Mouse (Mus musculus) adrenal gland, postnatal 36 days (tissue): Measurements from ENCODE around the gene Ubald1. TPM values are rescaled to one million over a fixed set of nuclear protein-coding genes. Genes with fewer than 3 reads are reported as not detected.

Experiments
- DNase-seq, 2 experiments: peaks; one replicate each; pipeline ENCODE4 v3.0.0; 2021; ENCODE audit warnings: mixed read lengths in 1 of 2
- total RNA-seq, 2 experiments: library from RNA; stranded (reverse); gene quantifications; 2 replicates each; pipeline ENCODE4 v1.2.3; 2021

Ubald1 gene
- total RNA-seq, 2 experiments from 2014 or later, result 29.2 to 36.1 TPM

DNA sequence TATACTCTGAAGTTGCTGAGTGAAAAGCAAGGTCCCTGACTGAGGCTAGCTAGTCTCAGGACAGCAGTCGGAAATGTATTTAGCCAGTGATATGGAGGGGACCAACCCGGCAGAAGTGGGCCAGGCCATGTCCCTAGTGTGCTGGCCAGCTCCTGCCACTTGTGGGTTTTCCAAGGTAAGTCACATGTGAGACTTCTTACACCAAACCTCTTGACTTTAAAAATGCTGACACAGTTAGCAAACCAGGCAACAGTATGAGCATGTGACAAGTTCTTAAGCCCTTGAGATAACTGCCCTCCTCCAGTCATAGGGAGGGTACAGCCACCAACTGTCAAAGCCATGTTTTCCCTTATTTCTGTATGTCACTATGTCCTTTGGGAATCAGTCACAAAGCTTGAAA lies 8.2 kb downstream of the Ubald1 start:
- no peak for DNase-seq

DNA sequence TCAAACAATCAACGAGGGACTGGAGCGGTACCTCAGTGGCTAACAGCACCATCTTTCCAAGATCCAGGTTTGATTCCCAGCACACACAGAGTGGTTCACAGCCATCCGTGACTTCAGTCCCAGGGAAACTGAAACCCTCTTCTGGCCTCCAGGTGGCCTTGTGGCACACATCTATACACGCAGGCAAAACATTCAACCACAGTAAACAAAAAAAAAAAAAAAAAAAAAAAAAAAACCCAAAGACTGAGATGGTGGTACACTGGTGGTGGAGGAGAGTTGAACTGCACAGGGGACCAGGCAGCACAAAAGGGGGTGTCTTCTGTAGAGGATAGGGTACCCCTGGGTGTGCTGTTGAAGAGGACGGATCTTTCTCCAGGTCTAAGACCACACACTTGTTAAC lies 9.6 kb downstream of the Ubald1 start:
- no peak for DNase-seq

DNA sequence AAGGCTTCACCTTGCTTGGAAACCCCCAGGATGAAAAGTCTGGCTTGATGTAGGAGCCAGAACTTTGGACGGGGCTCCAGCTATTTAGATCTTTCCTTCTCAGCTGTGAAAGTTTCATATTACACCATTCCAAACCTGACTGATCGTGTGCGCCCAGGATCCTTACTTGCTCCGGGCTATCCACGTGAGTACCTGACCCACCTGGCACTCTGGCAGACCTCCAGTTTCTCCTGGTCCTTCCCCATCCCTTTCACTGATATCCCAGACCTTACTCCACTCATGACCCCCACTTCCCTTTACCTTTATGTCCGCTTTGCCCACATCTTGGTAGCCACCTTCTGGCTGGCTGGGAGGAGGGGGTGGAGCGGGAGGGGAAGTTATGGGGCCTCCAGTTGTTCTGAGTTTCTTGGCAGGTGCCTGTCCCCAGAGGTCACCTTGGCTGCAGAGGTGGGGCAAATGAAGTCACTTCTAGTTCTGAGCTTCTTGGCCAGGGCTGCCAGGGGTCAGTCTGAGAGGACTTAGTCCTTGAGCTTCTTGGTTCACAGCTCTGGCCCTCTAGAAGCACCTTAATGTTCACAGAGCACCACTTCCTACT lies 13.9 kb downstream of the Ubald1 start:
- no peak for DNase-seq

DNA sequence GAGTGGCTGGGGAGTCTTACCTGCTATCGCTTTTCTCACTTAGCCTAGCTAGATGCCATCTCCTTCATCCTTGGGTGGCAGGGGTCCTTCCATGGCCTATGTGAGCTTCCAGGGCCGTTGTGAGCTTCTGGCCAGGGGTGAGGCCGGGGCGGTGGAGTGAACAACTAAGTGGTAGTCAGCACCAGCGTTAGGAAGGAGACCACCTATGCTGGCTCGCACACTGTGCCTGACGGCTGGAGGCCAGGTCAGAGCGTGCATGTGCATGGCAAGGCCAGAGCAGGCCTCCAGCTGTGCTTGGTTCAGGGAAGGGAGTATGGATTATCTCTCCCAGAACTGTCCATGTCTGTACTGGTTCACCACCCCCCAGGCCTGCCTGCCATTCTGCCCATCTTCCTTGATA lies 16.4 kb downstream of the Ubald1 start:
- no peak for DNase-seq

DNA sequence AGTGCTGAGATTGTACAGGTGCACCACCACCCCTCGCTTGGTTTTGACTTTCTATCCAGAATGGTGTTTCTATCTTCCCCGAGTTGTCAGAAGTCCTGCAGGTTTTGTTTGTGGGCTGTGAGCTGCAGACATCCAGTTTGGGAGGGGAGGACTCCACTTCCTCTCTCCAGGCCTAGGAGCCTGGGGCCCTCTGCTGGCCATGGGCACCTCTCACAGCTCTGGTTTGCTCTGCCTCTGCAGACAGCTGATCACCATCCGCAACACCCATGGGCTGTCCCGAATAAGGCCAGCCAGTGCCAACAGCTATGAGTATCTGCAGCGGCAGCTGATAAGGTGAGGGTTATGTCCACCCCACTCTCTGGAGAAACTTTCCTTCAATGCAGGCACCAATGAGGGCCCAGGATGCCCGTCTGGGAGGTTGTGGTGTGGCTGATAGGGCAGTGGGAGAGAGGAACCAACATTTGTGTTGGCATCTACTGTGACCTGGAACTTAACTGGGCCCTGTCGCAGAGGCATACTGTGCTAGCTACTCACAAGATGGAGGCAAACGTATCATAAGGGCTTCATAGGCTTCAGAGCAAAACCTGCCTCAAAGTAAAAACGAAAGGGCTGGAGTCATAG lies 17.1 kb downstream of the Ubald1 start:
- DNase-seq, result peak; percentile 86 to 87

DNA sequence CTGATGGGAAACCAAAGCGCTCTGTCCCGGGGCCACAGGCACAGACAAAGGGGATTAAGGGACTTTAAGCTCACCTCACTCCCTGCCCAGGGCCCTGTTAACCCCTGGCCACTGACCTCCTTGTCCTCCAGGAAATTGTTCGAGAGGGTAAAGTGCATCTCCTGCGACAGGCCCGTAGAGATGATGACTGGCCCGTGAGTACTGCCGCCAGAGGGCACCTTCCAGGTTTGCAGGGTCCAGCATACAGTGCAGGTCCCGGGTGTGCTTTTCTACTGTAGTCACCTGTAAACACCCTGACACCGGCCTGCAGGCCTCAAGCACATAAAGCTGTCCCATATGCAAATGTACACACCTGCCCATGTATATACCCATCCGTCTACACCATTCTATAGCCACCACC lies 18.7 kb downstream of the Ubald1 start:
- no peak for DNase-seq

DNA sequence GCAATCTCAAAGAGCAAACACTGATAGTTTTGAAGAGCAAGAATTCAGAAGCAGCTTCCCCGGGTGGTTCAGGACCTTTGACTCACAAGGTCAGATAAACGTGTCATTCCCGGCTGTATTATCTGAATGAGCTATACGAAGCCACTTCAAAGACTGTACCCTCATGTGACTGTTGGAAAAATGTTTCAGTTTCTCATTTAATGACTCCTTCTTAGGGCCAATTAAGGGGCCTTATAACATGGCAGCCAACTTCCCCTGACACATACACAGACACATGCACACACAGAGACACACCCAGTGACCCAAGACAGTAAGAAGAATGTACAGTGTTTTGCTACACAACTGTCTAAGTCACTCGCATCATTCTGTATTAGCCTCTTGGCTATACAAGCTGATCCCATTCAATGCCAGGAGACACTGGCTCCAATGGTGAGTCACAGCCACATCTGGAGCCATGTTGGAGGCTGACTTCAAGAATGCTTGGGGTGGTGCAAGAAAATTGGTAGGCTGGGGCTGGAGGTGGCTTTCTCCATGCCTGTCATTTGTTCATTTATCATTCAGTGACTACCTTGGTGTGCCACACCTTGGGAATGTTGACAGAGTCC lies 25.0 kb downstream of the Ubald1 start:
- no peak for DNase-seq

DNA sequence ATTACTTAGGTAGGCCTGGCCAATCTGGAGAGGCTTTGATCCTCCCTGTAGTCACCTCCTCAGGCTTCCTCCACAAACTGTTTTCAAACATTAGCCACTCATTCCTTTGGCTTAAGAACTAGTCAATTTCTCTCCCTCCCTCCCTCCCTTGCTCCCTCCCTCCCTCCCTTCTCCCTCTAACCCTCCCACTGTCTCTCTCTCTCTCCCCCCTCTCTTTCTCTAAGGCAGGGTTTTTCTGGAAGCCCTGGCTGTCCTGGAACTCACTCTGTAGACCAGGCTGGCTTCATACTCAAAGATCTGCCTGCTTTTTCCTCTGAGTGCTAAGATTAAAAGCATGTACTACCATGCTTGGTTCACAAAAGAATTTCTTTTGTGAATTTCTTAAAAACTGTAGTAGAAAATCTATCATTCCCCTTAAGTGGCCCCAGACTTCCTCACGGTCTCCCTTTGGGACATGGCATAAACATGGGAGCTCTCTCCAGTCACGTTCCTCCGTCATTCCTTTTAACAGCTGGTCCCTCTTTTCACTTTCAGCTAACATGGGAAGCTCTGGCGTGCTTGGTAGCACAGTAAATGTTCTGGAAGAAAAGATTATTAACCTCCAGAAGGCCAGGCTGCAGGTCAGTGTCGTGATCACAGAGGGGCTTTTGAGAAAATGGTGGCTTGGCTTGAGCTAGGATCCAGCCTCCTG lies 29.0 kb downstream of the Ubald1 start:
- no peak for DNase-seq

DNA sequence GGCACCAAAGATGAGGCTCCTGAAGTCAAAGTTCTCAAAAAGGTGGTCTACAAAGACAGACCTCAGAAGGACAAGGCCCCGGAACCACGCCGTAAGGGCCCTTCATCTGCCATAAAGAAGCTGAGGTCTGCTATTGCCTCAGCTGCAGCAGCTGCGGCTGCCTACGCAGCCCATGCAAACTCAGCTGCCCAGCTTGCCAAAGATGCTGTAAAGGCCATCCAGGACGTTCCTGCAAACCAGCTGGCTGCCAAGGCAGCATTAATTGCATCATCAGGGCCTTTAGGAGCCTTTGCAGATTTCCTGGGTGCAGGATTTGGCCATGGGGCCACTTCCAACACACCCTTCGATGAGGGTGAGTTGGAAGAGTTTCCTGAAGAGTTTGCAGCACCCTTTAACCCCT lies 29.8 kb downstream of the Ubald1 start:
- DNase-seq, result peak; percentile 39 to 69

DNA sequence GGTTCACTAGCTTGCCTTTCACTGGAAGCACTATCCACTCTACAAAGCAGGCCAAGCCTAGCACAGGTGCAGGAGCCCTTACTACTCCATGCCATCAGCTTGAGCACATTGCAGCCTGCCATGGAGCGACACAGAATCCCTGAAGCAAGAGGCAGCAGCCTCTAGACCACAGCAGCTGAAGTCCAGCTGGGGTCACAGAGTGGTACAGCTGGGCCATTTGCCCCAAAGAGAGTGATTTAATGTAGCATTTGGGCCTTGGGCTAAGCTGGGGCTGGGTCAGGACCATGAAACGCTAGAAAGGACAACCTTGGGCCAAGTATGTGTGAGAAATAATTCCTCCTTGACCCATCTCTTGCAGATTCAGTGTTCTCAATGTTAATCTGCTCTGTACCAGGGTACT lies 32.0 kb downstream of the Ubald1 start:
- DNase-seq, result peak in 1 of 2 experiments; percentile 26

DNA sequence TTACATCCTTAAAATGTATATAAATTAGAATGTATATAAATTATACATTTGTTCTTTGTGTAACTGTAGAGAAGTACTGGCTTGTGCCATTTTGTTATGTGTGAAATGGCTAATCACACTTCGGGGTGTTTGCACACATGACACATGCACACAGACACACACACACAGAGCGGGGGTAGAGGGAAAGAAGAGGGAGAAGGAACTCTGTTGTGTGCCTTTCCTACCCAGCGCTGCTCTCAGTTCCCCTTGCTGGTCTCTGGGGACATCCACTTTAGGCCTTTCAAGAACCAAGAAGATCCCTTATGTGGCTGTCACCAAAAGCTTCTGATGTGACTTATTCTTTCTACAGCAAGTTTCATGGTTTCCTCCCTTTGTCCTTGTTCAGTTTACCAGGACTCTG lies 33.1 kb downstream of the Ubald1 start:
- DNase-seq, result no peak

DNA sequence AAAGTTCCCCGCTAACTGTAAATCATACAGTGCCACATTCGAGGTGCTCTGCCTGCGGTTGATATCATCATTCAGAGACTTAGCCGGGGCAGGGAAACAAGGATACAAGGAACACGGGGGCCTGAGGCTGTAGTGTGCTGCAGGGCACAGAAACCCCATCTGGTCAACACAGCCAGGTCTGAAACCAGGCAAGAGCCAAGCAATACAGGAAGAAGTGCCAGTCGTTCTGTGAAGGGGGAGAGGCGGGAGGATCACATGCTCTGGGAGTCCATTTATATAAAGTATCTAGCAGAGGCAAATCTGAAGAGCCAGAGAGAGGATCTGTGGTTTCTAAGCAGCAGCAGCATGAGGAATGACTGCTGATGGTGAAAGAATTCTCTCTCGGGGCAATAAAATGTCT lies 39.9 kb downstream of the Ubald1 start:
- no peak for DNase-seq

DNA sequence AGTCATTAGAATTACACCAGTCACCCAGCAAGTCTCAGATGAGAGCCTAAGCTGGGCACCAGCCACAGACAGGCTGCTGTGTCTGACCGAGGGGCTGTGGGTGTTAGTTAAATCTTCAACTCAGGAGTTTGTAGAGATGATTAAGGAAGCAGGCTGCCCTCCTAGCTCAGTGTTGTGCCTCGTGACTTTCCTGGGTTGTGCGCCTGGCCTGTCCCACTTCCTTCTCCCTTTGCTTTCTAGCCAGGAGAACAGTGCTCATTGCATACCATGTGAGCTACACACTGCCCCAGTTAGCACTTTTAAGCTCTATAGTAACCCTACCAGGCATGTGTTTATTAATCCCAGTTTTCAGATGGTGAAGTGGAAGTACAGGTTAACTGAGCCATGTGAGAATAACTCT lies 40.6 kb downstream of the Ubald1 start:
- no peak for DNase-seq

DNA sequence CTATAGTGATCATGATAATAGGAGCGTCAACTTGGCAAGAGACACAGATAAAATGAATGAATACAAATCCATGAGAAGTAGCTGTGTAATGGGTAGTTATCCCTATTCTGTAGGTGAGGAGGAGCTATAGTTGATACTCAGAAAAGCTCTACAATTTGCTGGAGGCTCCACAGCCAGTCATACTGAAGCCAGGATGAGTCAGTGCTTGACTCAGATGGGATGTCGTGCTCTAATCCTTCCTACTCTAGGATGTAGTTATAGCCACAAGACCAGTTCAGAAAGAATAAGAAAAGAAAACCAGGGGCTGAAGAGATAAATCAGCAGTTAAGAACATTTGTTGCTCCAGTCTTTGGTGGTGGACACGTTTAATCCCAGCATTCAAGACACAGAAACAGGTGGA lies 42.5 kb downstream of the Ubald1 start:
- DNase-seq, result peak in 1 of 2 experiments; percentile 23

DNA sequence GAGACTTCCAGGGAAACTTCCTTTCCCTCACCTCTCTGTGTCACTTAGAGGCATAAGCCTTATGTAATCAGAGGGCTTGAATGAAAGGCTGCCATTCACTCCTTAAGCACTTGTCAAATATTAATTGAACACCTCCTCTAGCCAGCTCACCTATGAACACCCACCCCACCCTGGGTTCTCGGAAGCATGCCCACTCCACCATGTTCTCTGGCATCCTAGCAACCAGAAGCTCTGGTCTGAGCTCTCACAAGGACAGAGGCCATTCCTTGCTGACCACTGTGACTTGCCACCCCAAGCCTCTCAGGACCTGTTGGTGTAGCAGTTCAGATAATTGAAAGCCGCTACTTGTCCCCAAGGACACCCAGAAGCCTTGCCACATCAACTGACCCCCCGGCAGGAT lies 44.9 kb downstream of the Ubald1 start, which contains the start of gene 4930562C15Rik:
4930562C15Rik (plus strand) TSS at position 226 of the 400 bp plus-strand sequence.
- no peak for DNase-seq

DNA sequence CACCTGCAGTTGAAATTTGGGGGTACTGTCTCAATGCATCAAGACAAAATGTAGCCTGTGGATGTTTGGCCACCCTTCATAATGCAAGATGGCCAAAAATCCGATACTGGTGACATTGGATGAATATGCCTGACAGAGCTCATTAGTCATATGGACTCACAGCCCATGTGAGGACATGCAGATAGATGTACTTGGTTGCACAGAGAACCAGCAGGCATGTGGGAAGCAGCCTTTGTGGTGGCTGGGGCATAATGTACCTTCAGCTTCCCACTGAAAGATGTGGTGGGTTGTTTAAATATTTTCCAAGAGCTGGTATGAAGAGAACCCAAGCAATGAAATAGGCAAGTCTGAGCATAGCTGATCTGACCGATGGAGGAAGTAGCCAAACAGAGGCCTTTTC lies 46.3 kb downstream of the Ubald1 start:
- no peak for DNase-seq

DNA sequence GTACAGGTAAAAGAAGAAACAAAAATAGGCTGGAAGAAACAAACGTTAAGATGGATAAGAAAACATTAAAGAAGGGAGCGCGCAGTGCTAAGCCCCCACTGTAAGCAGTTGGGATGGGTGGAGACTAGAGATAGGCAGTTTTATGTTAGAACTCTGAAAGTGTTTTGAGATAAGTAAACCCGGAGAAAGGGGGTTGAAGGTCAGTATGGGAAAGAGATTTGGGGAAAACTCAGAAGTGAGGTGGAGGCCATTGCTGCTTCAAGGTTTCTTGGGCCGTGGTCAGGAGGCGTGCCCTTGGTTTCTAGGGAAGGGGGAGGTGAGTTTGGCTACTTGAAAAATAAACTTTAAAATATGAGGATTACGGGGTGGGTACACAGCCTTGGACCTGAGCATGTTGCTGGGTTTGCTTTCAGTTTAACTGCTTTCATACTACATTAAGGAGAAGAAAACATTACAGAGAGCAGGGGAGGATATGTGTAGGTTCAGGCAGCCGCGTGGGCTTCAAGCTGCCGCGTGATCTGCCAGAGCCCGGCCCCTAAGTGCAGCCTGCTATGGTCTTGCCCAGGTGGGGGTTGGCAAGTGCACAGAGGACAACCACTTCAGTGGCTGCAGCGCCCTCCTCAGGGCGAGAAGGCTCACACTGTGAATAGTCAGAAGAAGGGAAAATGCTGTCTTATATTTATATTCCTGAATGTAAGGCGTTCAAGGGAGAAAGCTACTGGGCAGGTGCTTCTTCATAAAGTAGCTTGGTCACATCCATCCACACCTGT lies 48.3 kb downstream of the Ubald1 start:
- DNase-seq, result peak; percentile 53 to 71

DNA sequence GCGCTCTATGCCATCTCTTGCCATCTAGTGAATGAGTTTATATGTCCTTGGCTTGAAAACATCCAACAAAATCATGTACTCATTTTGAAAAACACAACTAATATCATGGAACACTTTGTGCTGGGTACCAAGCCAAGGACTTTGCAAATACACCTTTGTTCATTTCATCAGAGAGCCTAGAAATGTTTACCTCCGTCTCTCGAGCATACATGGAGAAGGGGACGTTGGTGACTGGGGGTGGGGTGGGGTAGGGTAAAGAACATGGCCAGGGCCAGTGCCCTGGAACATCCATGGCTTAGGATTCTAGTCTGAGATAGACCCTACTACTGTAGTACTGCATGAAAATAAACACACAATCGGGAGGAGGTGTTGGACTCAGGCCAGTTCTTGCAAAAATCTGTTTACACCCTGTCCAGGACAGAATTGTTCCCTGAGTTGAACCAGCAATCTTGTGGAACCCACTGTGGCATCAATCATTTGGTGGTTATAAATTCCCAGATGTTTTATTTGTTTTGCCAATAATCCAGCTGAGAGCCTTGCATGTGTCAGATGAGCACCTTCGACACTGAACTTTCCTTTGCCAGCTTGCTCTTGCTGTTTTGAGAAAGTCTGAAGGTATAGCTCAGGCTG lies 50.7 kb downstream of the Ubald1 start:
- DNase-seq, result no peak

DNA sequence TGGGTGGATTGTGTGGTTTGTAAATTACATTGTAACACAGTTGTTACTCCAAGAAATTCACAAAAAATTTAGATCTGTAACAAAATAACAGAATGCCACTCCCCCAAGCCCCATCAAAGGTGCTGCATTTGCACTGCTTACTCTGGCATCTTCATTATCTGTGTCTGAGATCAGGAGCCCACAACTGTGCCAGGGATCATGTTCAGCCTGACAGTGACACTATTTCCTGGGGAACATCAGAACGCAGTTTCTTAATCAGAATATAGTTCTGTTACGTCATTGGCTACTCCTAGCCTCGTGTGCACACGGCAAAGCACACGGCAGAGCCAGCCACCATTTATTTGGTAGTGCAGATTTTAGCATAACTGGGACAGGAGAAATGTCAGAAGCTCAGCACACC lies 52.5 kb downstream of the Ubald1 start:
- DNase-seq, result no peak
